Mouse (Mus musculus) liver, postnatal 0 days (tissue): ENCODE results near the gene Derl3. TPM values are rescaled to one million over a fixed set of nuclear protein-coding genes. Genes with fewer than 3 reads are reported as not detected.

Experiments used
- ATAC-seq: fragments of 200-750 bp; cut with Nextera tagmentation; 2 replicates; pipeline ENCODE4 v1.8.0; 2017; ENCODE audit warnings: mild to moderate bottlenecking, moderate library complexity
- DNase-seq: peaks from one replicate; pipeline ENCODE4 v3.0.0-alpha.2; 2016
- H3K27ac ChIP-seq: fragments of 300-500 bp; sonication (generic); 2 replicates; pipeline ENCODE4 v1.5.1; 2014; ENCODE audit warnings: antibody characterized with exemption, moderate library complexity, mild to moderate bottlenecking, low read depth
- H3K27me3 ChIP-seq: fragments of 300-500 bp; sonication (generic); 2 replicates; pipeline ENCODE4 v1.6.1; 2014; ENCODE audit warnings: low read length, control low read depth, mixed read lengths; ENCODE audit not compliant: insufficient read depth
- H3K36me3 ChIP-seq: fragments of 300-500 bp; sonication (generic); replicated peaks from 2 replicates; pipeline ENCODE4 v1.6.1; 2014; ENCODE audit warnings: mild to moderate bottlenecking, control low read depth, low read length, moderate library complexity, mixed read lengths; ENCODE audit not compliant: insufficient read depth
- H3K4me1 ChIP-seq: fragments of 300-500 bp; sonication (generic); 2 replicates; pipeline ENCODE4 v1.6.1; 2014; ENCODE audit warnings: antibody characterized with exemption, mild to moderate bottlenecking, control low read depth; ENCODE audit not compliant: insufficient read depth
- H3K4me2 ChIP-seq: fragments of 300-500 bp; sonication (generic); 2 replicates; pipeline ENCODE4 v1.6.1; 2014; ENCODE audit warnings: low read depth, mild to moderate bottlenecking, low read length, moderate library complexity, mixed read lengths
- H3K4me3 ChIP-seq: fragments of 300-500 bp; sonication (generic); 2 replicates; pipeline ENCODE4 v1.5.1; 2014; ENCODE audit warnings: low read depth, low read length
- H3K9ac ChIP-seq: fragments of 300-500 bp; sonication (generic); replicated peaks from 2 replicates; pipeline ENCODE4 v1.6.1; 2014; ENCODE audit warnings: mild to moderate bottlenecking, moderate library complexity
- H3K9me3 ChIP-seq: fragments of 300-500 bp; sonication (generic); 2 replicates; pipeline ENCODE4 v1.6.1; 2016; ENCODE audit warnings: mild to moderate bottlenecking, control low read depth, low read length, mixed read lengths
- CTCF ChIP-seq: sonication (generic); IDR thresholded peaks from 2 replicates; pipeline ENCODE4 v1.5.1; 2016; ENCODE audit warnings: antibody characterized with exemption, low read depth
- EP300 ChIP-seq: IDR thresholded peaks from 2 replicates; pipeline ENCODE4 v1.6.1; 2016; ENCODE audit warnings: antibody characterized with exemption, low read depth, mild to moderate bottlenecking
- WGBS: fragments of 180-500 bp; shearing (Covaris S2); extraction: QIAGEN DNeasy Blood & Tissue Kit; methylation state at CpG from one replicate; pipeline ENCODE4 v1.1.7; 2014; ENCODE audit not compliant: insufficient replicate concordance; 5-methylcytosine and 5-hydroxymethylcytosine counted together
- polyA plus RNA-seq: library from polyadenylated mRNA; unstranded; fragments of >200 nt; fragmentation: Nextera tagmentation; extraction: Ambion mirVana; gene quantifications from 2 replicates; pipeline ENCODE4 v1.2.1, GENCODE M21; 2015

Gene Derl3
- polyA plus RNA-seq, 1 experiment from 2014 or later, result 0.52 TPM

DNA sequence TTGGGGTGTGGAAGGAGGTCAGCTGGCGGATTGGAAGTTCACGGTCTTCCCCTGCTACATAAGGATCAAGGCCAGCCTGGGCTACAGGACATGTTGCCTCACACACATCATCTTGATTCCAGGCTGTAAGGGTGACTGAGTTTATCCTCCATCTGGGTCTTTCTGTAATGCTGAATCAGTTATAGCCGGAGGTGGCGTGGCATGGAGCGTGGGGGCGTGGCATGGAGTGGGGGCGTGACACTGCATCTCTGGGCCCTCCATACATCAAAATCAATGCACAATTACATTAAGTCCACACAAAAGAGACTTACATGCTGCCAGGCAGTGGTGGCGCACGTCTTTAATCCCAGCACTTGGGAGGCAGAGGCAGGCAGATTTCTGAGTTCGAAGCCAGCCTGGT is 12.9 kb upstream of the Derl3 start:
- peaks cover 4% of the 10 kb centered on the region; the same call in 1 of the 2 replicates for H3K27me3 ChIP-seq
- no peak for ATAC-seq
- TF ChIP-seq CTCF, result no peak
- TF ChIP-seq EP300, result no peak

DNA sequence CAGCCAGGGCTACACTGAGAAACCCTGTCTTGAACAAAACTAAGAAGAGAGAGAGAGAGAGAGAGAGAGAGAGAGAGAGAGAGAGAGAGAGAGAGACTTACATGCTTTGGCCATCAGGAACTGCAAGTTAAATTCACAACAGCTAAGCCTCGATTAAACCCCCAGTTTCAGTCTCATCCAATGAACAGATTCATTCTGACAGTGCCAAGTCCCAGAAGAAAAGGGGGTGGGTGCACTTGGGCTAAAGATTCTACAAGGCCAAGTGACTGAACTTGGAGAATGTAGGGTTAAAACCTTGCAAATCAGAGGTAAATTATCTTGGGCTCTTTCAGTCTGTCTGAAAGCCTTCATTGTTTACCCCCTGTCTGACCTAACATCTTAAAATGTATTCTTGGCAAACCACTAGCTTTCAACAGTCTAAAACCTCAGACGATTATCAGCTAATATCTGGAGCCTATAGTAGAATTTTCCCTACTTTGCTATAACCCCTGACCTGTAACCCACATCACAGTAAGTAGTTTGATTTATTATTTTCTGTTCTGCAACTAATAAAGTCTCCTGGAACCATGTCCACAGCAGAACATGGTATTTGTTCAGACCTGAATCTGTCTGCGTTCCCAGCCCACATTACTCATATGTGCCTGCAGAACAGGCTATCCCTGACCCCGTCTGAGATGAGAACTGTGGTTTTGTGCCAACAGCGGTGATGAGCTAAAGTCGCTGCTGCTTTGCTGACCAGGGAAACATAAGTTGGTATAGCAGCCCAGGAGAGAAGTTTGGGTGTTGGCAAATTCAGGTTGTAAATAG is 12.2 kb upstream of the Derl3 start:
- 58% methylated on average over 6 of the region's 6 CpGs for WGBS

More for the DNA sequence above, 12.9 kb upstream of the Derl3 start:
- no peaks in the 10 kb centered on the region for H3K9me3 ChIP-seq
- no peak overlapping the region for H3K9ac ChIP-seq
- no peak overlapping the region for H3K27ac ChIP-seq
- H3K4me1 ChIP-seq, result 0 out of 2 replicates have a peak, but pooled peaks cover 5% of the 10 kb centered on the region
- H3K4me2 ChIP-seq, result no peak overlapping the region
- H3K4me3 ChIP-seq, result no peak overlapping the region
- no peak for DNase-seq
- WGBS, result 89% methylated on average over 10 of the region's 10 CpGs
- H3K36me3 ChIP-seq, result no peaks in the 10 kb centered on the region

DNA sequence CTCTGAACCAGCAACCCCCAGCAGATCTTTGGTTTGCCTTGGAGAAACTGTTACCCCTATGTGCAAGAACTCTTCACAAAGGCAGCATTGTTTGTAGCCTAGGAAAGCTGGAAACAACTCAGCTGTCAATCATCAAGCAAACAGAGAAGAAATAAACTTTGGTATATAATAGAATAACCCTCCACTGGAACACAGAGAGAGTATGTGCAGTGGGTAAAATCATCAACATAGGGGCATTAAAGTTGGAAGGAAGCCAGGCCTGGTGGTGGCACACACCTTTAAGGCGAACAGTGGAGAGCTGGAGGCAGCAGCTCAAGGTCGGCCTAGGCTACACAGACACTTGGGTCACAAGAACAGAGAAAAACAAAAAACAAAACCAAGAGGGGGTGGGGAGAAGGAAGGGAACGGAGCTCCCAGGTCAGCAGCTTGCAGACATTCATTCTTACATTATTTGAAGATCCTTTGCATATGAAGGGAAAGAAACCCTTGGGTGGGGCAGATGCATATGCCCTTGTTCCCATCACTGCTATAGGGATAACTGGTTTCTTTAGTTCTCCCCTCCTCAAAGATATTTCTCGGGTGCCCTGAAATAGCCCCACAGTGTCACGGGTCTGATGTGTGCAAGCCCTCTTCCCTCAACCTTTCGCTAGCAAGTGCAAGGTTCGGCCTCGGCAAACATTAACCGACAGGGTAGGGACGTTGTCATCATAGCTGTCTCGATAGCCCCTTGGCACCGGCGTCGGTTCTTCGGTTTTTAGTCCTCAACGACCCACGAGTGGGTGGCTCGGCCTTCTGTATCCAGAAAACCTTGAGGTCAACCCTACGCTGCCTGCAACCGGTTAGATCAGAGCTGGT is 11.4 kb upstream of the Derl3 start:
- no peak overlapping the region; the same call in 1 of the 2 replicates for H3K9ac ChIP-seq
- WGBS, result 31% methylated on average over 20 of the region's 20 CpGs
- peak overlapping the region; percentile 53 for H3K4me2 ChIP-seq
- H3K9me3 ChIP-seq, result no peaks in the 10 kb centered on the region
- 0 out of 2 replicates have a peak, but pooled peaks cover 5% of the 10 kb centered on the region for H3K4me1 ChIP-seq
- peak overlapping the region; percentile 92 for H3K27ac ChIP-seq
- TF ChIP-seq CTCF, result no peak
- peak; percentile 47; the same call in 1 of the 2 replicates for TF ChIP-seq EP300
- DNase-seq (peak; percentile 67), ATAC-seq (peak; percentile 89)
- H3K27me3 ChIP-seq, result peaks cover 4% of the 10 kb centered on the region; the same call in 1 of the 2 replicates
- no peaks in the 10 kb centered on the region for H3K36me3 ChIP-seq
- no peak overlapping the region for H3K4me3 ChIP-seq

More for the DNA sequence above, 12.2 kb upstream of the Derl3 start:
- Histone ChIP-seq H3K27me3 (peaks cover 4% of the 10 kb centered on the region; the same call in 1 of the 2 replicates), H3K9ac (no peak overlapping the region; the same call in 1 of the 2 replicates), H3K4me1 (0 out of 2 replicates have a peak, but pooled peaks cover 5% of the 10 kb centered on the region), H3K4me2 (0 out of 2 replicates have a peak overlapping the region, but pooled peaks have one; percentile 53), H3K4me3 (no peak overlapping the region), H3K27ac (peak overlapping the region; percentile 92), H3K9me3 (no peaks in the 10 kb centered on the region), H3K36me3 (no peaks in the 10 kb centered on the region)
- DNase-seq (no peak), ATAC-seq (no peak)
- no peak for TF ChIP-seq EP300
- no peak for TF ChIP-seq CTCF

DNA sequence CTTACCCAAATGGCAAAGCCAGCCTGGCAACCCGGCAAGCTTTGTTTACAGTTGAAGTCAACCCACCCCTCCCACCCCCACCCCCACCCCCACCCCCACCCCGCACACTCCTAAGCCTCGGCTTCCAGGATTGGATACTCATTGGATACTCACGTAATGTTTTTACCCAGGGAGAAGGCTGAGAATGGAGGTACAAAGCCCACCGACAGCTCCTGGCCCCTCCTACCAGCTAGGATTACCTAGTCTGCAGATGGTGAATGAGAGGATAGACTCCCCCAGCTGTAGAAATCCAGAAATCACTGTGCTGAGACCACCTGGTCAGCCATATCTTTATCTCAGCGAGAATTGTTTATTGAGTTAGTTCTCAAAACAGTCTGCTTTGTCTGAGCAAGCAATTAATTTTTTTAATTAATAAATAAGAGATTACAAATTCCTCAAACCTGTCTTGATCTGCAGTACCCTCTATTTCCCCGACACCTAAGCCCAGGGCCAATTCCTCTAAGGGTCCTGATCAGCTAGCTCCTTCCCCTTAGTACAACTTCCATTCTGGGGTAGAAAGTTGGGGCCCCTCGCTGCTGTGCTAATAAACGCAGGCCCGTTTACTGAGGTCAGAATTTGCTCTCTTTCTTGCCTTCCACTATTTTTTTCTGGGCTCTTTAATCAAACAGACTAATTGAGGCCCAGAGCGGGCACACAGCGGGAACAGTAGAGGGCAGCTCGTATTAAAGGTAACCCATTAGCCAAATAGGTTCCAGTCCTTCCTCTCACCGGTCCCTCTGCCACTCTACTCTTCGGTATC is 10.6 kb upstream of the Derl3 start:
- peak overlapping the region; percentile 92 for H3K27ac ChIP-seq
- no peaks in the 10 kb centered on the region for H3K9me3 ChIP-seq
- H3K27me3 ChIP-seq, result peaks cover 4% of the 10 kb centered on the region; the same call in 1 of the 2 replicates
- 18% methylated on average over 15 of the region's 15 CpGs for WGBS
- H3K9ac ChIP-seq, result peak overlapping the region; percentile 44
- DNase-seq, result no peak
- 0 out of 2 replicates have a peak, but pooled peaks cover 5% of the 10 kb centered on the region for H3K4me1 ChIP-seq
- TF ChIP-seq CTCF (no peak), EP300 (no peak)
- ATAC-seq, result peak; percentile 79
- H3K4me3 ChIP-seq, result peak overlapping the region; percentile 15
- H3K36me3 ChIP-seq, result no peaks in the 10 kb centered on the region
- H3K4me2 ChIP-seq, result peak overlapping the region; percentile 53

DNA sequence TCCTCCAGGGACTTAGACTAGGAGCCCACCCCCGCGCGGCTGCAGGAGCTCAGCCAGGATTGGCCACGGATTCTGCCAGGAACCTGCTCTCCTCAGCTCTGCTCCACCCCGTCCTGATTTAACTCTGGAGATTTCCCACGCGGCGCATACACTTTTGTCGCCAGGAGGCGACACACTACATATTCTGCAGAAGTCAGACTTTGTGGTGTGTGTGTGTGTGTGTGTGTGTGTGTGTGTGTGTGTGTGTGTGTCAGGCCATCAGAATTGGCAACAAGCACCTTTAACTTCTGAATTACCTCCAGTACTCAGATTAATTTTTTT is 10.0 kb upstream of the Derl3 start:
- H3K4me2 ChIP-seq, result peak overlapping the region; percentile 53
- TF ChIP-seq EP300 (no peak), CTCF (peak; percentile 84)
- 2% methylated on average over 10 of the region's 10 CpGs for WGBS

More for the DNA sequence above, 10.0 kb upstream of the Derl3 start:
- H3K4me3 ChIP-seq, result peak overlapping the region; percentile 15; the same call in 1 of the 2 replicates
- H3K36me3 ChIP-seq, result no peaks in the 10 kb centered on the region
- H3K9me3 ChIP-seq, result no peaks in the 10 kb centered on the region
- DNase-seq (peak; percentile 79), ATAC-seq (peak; percentile 70)
- H3K9ac ChIP-seq, result peak overlapping the region; percentile 44
- H3K27me3 ChIP-seq, result peaks cover 4% of the 10 kb centered on the region; the same call in 1 of the 2 replicates
- H3K27ac ChIP-seq, result peak overlapping the region; percentile 92
- H3K4me1 ChIP-seq, result 0 out of 2 replicates have a peak, but pooled peaks cover 5% of the 10 kb centered on the region
